Mouse (Mus musculus) midbrain, embryonic 15.5 days (tissue): Measurements from ENCODE around the gene Zfp110. TPM values are rescaled to one million over a fixed set of nuclear protein-coding genes. Genes with fewer than 3 reads are reported as not detected.
A peak's percentile ranks its signal among the peaks of the same experiment; 100 is the strongest.
"Not testable (repeated sequence)": the region's sequence is repeated elsewhere in the genome, so short reads cannot be mapped to it uniquely, and the experiment has no call there.

Experiments used
- ATAC-seq: fragments of 200-750 bp; cut with Nextera tagmentation; replicated peaks from 2 replicates; pipeline ENCODE4 v1.8.0; 2017; ENCODE audit warnings: moderate TSS enrichment
- H3K27ac ChIP-seq: fragments of 300-500 bp; sonication (generic); 2 replicates; pipeline ENCODE4 v1.5.1; 2015; ENCODE audit warnings: mild to moderate bottlenecking, inconsistent platforms
- H3K27me3 ChIP-seq: fragments of 300-500 bp; sonication (generic); replicated peaks from 2 replicates; pipeline ENCODE4 v1.6.1; 2015; ENCODE audit warnings: inconsistent platforms
- H3K36me3 ChIP-seq: fragments of 300-500 bp; sonication (generic); replicated peaks from 2 replicates; pipeline ENCODE4 v1.6.1; 2015; ENCODE audit warnings: inconsistent platforms
- H3K4me1 ChIP-seq: fragments of 300-500 bp; sonication (generic); 2 replicates; pipeline ENCODE4 v1.6.1; 2015; ENCODE audit warnings: inconsistent platforms
- H3K4me2 ChIP-seq: fragments of 300-500 bp; sonication (generic); 2 replicates; pipeline ENCODE4 v1.6.1; 2015; ENCODE audit warnings: inconsistent platforms, mild to moderate bottlenecking, moderate library complexity
- H3K4me3 ChIP-seq: fragments of 300-500 bp; sonication (generic); 2 replicates; pipeline ENCODE4 v1.5.1; 2015; ENCODE audit warnings: mild to moderate bottlenecking, inconsistent platforms
- H3K9ac ChIP-seq: fragments of 300-500 bp; sonication (generic); 2 replicates; pipeline ENCODE4 v1.6.1; 2015; ENCODE audit warnings: mild to moderate bottlenecking, inconsistent platforms
- H3K9me3 ChIP-seq: fragments of 300-500 bp; sonication (generic); 2 replicates; pipeline ENCODE4 v1.6.1; 2016; ENCODE audit warnings: inconsistent platforms
- WGBS: fragments of 180-500 bp; shearing (Covaris S2); methylation state at CpG from one replicate; pipeline ENCODE4 v1.1.7; 2015; ENCODE audit warnings: mixed read lengths; 5-methylcytosine and 5-hydroxymethylcytosine counted together
- polyA plus RNA-seq: library from polyadenylated mRNA; unstranded; fragments of >200 nt; fragmentation: Nextera tagmentation; extraction: Ambion mirVana; gene quantifications from 2 replicates; pipeline ENCODE4 v1.2.1, GENCODE M21; 2015

The Zfp110 gene
- 28.3 and 30.8 TPM in 2 replicates for polyA plus RNA-seq

- 4% methylated on average over 47 of the region's 47 CpGs for WGBS
- Histone ChIP-seq H3K27me3 (no peaks in the 10 kb centered on the region), H3K36me3 (peaks cover 32% of the 10 kb centered on the region), H3K4me2 (peak within 1 kb of the TSS; percentile 63), H3K9me3 (peaks cover 25% of the 10 kb centered on the region), H3K4me1 (0 out of 2 replicates have a peak, but pooled peaks cover 3% of the 10 kb centered on the region), H3K27ac (peak within 1 kb of the TSS; percentile 49; the same call in 1 of the 2 replicates), H3K9ac (peak within 1 kb of the TSS; percentile 44), H3K4me3 (peak within 1 kb of the TSS; percentile 53)
- ATAC-seq, result peak; percentile 97
Measured at GRCm38 (mm10) chr7:12834162-12835120, at the start of gene Zfp110. Gene Zfp110, plus strand, starts transcription at chr7:12834761.

DNA sequence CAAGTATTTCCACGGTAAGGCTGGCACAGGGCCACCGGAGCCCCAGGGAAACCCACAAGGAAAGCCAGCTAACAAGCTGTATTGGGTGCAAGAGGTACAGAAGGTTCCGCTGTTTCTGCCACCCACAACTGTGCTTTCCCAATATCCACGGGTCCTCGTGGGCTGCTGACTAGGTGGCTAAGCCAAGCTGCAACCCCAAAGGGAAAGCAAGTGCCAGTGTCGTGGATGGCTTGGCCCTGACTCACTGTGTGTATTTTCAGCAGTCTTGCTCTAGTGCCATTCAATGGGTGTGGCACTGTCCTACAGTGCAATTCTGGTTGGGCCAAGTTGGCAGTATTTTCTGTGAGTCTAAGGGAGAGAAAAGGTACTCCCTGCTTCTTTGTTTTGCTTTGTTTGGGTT is 47.2 kb upstream of the Zfp110 start:
- Histone ChIP-seq H3K9me3 (no peaks in the 10 kb centered on the region), H3K36me3 (no peaks in the 10 kb centered on the region), H3K27me3 (no peaks in the 10 kb centered on the region), H3K27ac (no peak overlapping the region), H3K4me2 (no peak overlapping the region), H3K9ac (no peak overlapping the region), H3K4me1 (peaks cover 7% of the 10 kb centered on the region; the same call in 1 of the 2 replicates), H3K4me3 (no peak overlapping the region)
- WGBS, result 75% methylated on average over 6 of the region's 6 CpGs
- ATAC-seq, result no peak

GRCm38 (mm10) chr7:12788025-12788424 is 46.5 kb upstream of the Zfp110 start:
- Histone ChIP-seq H3K36me3 (no peaks in the 10 kb centered on the region), H3K4me3 (no peak overlapping the region), H3K27me3 (no peaks in the 10 kb centered on the region), H3K9me3 (no peaks in the 10 kb centered on the region), H3K9ac (no peak overlapping the region), H3K27ac (no peak overlapping the region), H3K4me1 (peaks cover 7% of the 10 kb centered on the region; the same call in 1 of the 2 replicates), H3K4me2 (no peak overlapping the region)
- peak; percentile 69 for ATAC-seq
- 11% methylated on average over 5 of the region's 5 CpGs for WGBS

GRCm38 (mm10) chr7:12792624-12793023 is 41.9 kb upstream of the Zfp110 start:
- H3K4me1 ChIP-seq, H3K9ac ChIP-seq, ATAC-seq, H3K4me3 ChIP-seq, H3K27ac ChIP-seq, H3K36me3 ChIP-seq, H3K9me3 ChIP-seq, H3K4me2 ChIP-seq, H3K27me3 ChIP-seq: not testable (repeated sequence)
- 89% methylated on average over 11 of the region's 11 CpGs for WGBS

- no peak for ATAC-seq
- Histone ChIP-seq H3K27ac (no peak overlapping the region), H3K4me3 (no peak overlapping the region), H3K4me1 (peaks cover 6% of the 10 kb centered on the region), H3K4me2 (no peak overlapping the region), H3K9me3 (no peaks in the 10 kb centered on the region), H3K36me3 (peaks cover 11% of the 10 kb centered on the region; the same call in 1 of the 2 replicates), H3K27me3 (no peaks in the 10 kb centered on the region), H3K9ac (no peak overlapping the region)
- 65% methylated on average over 2 of the region's 2 CpGs for WGBS
Measured at GRCm38 (mm10) chr7:12797971-12798370, 36.6 kb upstream of the Zfp110 start.

- Histone ChIP-seq H3K4me1 (peaks cover 14% of the 10 kb centered on the region), H3K9me3 (no peaks in the 10 kb centered on the region), H3K4me2 (no peak overlapping the region), H3K4me3 (no peak overlapping the region), H3K27ac (no peak overlapping the region), H3K9ac (no peak overlapping the region), H3K27me3 (no peaks in the 10 kb centered on the region), H3K36me3 (peaks cover 11% of the 10 kb centered on the region; the same call in 1 of the 2 replicates)
- ATAC-seq, result no peak
- 87% methylated on average over 1 of the region's 1 CpGs for WGBS
Measured at GRCm38 (mm10) chr7:12799554-12799953, 35.0 kb upstream of the Zfp110 start.

DNA sequence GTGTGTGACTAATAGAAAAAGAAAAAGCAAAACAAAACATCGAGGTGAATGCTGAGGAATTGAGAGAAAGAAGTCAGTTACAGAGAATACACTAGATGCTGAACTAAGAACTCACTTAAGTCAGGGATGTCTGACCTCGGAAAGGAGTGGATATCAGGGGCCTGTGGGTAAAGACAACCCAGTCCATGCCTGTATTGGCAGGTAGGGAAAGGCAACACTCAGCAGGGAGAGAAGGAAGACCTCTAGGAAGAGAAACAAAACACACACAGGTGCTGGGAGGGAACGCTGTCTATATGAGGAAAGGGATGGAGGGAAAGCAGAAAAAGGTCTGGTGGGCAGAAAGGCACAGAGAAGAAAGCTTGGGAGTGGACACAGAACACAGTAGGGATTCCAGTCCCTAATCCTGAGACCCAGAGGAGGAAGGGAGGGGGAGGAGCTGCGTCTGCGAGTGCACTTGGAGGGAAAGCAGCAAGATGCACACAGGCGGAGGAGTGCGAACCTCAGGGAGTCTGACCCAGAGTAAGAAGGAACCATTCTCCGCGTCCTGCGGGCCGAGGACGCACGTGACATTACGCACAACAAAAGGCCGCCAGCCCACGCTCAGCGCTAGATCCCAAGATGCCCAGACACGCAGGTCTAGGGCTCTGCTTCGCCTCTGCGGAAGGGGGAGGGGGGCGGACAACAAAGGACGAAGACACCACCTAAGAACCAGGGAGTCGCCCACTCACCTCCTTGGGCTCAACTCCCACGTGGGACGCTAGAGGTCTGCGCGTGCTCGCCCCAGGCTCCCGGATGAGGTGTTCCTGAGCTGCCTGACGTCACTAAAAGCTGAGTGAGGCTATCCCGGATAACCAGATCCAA is 31.5 kb upstream of the Zfp110 start, which contains the start of gene Zscan18:
Gene Zscan18, minus strand, starts transcription at position 770 of the 861 bp plus-strand sequence.
- Histone ChIP-seq H3K9ac (peak within 1 kb of the TSS; percentile 72), H3K4me2 (peak within 1 kb of the TSS; percentile 81), H3K27me3 (no peaks in the 10 kb centered on the region), H3K36me3 (peaks cover 22% of the 10 kb centered on the region), H3K27ac (peak within 1 kb of the TSS; percentile 94), H3K4me1 (peaks cover 14% of the 10 kb centered on the region), H3K9me3 (0 out of 2 replicates have a peak, but pooled peaks cover 4% of the 10 kb centered on the region), H3K4me3 (peak within 1 kb of the TSS; percentile 61)
- WGBS, result 4% methylated on average over 31 of the region's 31 CpGs
- ATAC-seq, result peak; percentile 98

DNA sequence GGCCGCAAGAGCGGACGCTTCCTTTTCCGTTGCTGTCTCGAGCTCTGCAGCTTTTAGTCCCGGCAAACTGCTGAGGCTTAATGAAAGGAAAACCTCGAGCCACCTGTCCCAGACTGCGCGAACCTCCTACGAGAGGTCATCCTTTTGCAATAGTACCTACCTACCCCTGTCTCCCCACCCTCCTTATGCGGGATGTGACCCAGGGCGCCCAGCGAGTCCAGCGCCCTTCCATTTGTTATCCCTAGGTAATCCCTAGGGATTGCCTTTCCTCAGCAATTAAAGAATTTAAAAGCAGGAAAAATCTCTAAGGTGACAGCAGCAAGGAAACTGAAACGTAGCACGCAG is 30.9 kb upstream of the Zfp110 start:
- ATAC-seq, result no peak; the same call in 1 of the 2 replicates
- Histone ChIP-seq H3K9ac (peak overlapping the region; percentile 72), H3K27me3 (no peaks in the 10 kb centered on the region), H3K4me2 (peak overlapping the region; percentile 81), H3K27ac (peak overlapping the region; percentile 94), H3K36me3 (peaks cover 26% of the 10 kb centered on the region), H3K9me3 (0 out of 2 replicates have a peak, but pooled peaks cover 7% of the 10 kb centered on the region), H3K4me1 (peaks cover 14% of the 10 kb centered on the region), H3K4me3 (peak overlapping the region; percentile 61)
- WGBS, result 0% methylated on average over 16 of the region's 16 CpGs

DNA sequence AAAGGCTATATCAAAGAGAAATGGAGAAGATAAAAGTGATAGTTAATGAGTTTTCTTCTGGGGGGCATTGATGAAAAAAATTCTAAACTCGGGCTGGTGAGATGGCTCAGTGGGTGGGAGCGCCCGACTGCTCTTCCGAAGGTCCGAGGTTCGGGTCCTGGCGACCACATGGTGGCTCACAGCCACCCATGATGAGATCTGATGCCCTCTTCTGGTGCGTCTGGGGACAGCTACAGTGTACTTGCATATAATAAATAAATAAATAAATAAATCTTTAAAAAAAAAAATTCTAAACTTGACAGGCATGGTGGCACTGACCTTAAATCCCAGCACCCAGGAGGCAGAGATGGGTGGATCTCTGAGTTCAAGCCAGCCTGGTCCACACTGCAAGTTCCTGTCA is 19.0 kb upstream of the Zfp110 start:
- WGBS, result 97% methylated on average over 8 of the region's 8 CpGs

DNA sequence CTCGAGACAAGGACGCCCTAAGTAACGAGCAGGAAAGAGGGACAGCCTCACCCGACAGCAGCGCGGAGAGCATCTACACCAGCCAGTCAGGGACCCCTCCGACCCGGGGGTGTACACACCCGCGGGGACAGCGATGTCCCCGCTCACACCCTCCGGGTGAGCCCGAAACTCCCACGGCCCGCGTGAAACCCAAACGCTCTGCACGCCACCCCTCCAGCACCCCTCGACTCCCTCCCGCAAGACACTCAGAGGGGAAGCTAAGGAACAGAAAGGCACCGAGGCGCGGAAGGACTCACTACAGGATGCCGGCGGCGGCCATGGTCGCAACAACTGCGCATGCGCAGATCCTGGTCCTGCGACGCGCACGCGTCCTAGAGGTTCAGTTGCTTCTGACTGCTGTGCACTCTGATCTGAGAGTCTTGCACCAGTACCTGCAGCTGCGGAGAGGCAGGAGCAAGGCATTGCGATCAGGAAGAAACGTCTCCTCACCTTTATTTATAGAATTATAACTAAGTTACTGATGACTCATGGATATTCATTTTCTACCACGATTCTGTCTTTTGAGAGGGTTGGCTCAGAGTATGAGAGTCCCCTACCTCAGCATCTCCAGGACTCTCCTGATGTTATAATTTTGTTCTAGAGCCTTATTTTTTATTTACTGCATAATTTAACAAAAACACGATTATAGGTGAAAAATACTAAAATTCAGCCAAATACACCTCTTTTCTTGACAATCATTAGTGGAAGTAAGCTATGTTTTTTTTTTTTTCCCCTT is 15.9 kb upstream of the Zfp110 start, which contains the start of gene Zfp329:
Gene Zfp329, minus strand, starts transcription at position 338 of the 775 bp plus-strand sequence.
- peak within 1 kb of the TSS; percentile 92 for H3K27ac ChIP-seq
- peaks cover 13% of the 10 kb centered on the region; the same call in 1 of the 2 replicates for H3K36me3 ChIP-seq
- H3K4me2 ChIP-seq, result peak within 1 kb of the TSS; percentile 59
- H3K9ac ChIP-seq, result peak within 1 kb of the TSS; percentile 98
- H3K4me1 ChIP-seq, result peaks cover 14% of the 10 kb centered on the region
- under 1% methylated on average over 40 of the region's 40 CpGs for WGBS
- ATAC-seq, result peak; percentile 97
- peak within 1 kb of the TSS; percentile 84 for H3K4me3 ChIP-seq
- peaks cover 18% of the 10 kb centered on the region for H3K9me3 ChIP-seq
- no peaks in the 10 kb centered on the region for H3K27me3 ChIP-seq

More for the DNA sequence above, 19.0 kb upstream of the Zfp110 start:
- Histone ChIP-seq H3K27me3 (no peaks in the 10 kb centered on the region), H3K4me1 (peaks cover 14% of the 10 kb centered on the region), H3K9ac (no peak overlapping the region), H3K36me3 (peaks cover 35% of the 10 kb centered on the region), H3K4me2 (no peak overlapping the region), H3K4me3 (no peak overlapping the region), H3K27ac (no peak overlapping the region), H3K9me3 (peaks cover 31% of the 10 kb centered on the region)
- ATAC-seq, result no peak

GRCm38 (mm10) chr7:12835193-12835671 is 671 bp downstream of the Zfp110 start:
- H3K9me3 ChIP-seq, result peaks cover 31% of the 10 kb centered on the region
- ATAC-seq, result peak; percentile 74

More at GRCm38 (mm10) chr7:12835193-12835671, 671 bp downstream of the Zfp110 start:
- 44% methylated on average over 13 of the region's 13 CpGs for WGBS
- peak overlapping the region; percentile 44 for H3K9ac ChIP-seq
- H3K4me1 ChIP-seq, result 0 out of 2 replicates have a peak, but pooled peaks cover 3% of the 10 kb centered on the region
- no peaks in the 10 kb centered on the region for H3K27me3 ChIP-seq
- H3K27ac ChIP-seq, result peak overlapping the region; percentile 49; the same call in 1 of the 2 replicates
- H3K4me2 ChIP-seq, result peak overlapping the region; percentile 63
- H3K36me3 ChIP-seq, result peaks cover 39% of the 10 kb centered on the region
- peak overlapping the region; percentile 53 for H3K4me3 ChIP-seq
